Comparison of ENCODE assay signal across 8 mouse cellular contexts in genomic region chr7:13038621-13039169, GRCm38 (mm10). TPM values are rescaled to one million over a fixed set of nuclear protein-coding genes. Genes with fewer than 3 reads are reported as not detected.
DNase-seq lines count a peak whose midpoint lies in the region; ATAC-seq and TF ChIP-seq lines count a peak whose summit lies in the region.

No protein-coding gene starts in this region.

- H3K36me3 ChIP-seq in heart, adult 2 months (ENCODE audit: control insufficient read depth, insufficient read depth, low read length): no peaks in the 10 kb centered on the region; the same call in 1 of the 2 replicates
- H3K36me3 ChIP-seq in hindbrain, embryonic 16.5 days (ENCODE audit: control insufficient read depth, insufficient read depth, low read length): peaks cover 16% of the 10 kb centered on the region
- H3K36me3 ChIP-seq in liver, embryonic 14.5 days (replicated peaks; ENCODE audit: control insufficient read depth, insufficient read depth, low read depth): peaks cover 12% of the 10 kb centered on the region
- no peaks in the 10 kb centered on the region for H3K36me3 ChIP-seq in splenic B cell, adult 2 months (ENCODE audit: control insufficient read depth, insufficient read depth, low read length, poor library complexity, severe bottlenecking)

- peak overlapping the region; percentile 97 for H3K9ac ChIP-seq in heart, adult 2 months (ENCODE audit: low read depth, low read length)
- H3K9ac ChIP-seq in hindbrain, embryonic 16.5 days (ENCODE audit: low read depth, low read length): peak overlapping the region; percentile 96
- H3K9ac ChIP-seq in liver, embryonic 14.5 days (replicated peaks): peak overlapping the region; percentile 97

- TF ChIP-seq EP300 in heart, adult 2 months (IDR thresholded peaks at IDR 0.05; ENCODE audit: insufficient read depth, low read depth, low read length): no peak
- no peak for TF ChIP-seq EP300 in liver, embryonic 14.5 days (IDR thresholded peaks at IDR 0.05; ENCODE audit: low read depth)

- H3K79me2 ChIP-seq in heart, adult 2 months (replicated peaks; ENCODE audit: control insufficient read depth, insufficient read depth, low read length): no peaks in the 10 kb centered on the region

- intact Hi-C loops in heart, adult 2 months (cut with DNase I): loop anchor here (2.0 to 10.0 kb wide), 4 partner anchors 16 to 564 kb away; partner anchors contain the start of genes Mzf1, Rps5, Zfp110 and Zfp606

- peak overlapping the region; percentile 100 for H3K27ac ChIP-seq in heart, adult 2 months
- H3K27ac ChIP-seq in hindbrain, embryonic 16.5 days (ENCODE audit: low read depth, low read length): peak overlapping the region; percentile 100
- H3K27ac ChIP-seq in liver, embryonic 14.5 days: peak overlapping the region; percentile 90

- H3K27me3 ChIP-seq in heart, adult 2 months (ENCODE audit: control insufficient read depth, insufficient read depth, low read length): peaks cover 6% of the 10 kb centered on the region
- H3K27me3 ChIP-seq in hindbrain, embryonic 16.5 days (replicated peaks; ENCODE audit: control insufficient read depth, insufficient read depth, low read length): peaks cover 8% of the 10 kb centered on the region
- peaks cover 15% of the 10 kb centered on the region for H3K27me3 ChIP-seq in liver, embryonic 14.5 days (ENCODE audit: control insufficient read depth, insufficient read depth, low read length)
- H3K27me3 ChIP-seq in splenic B cell, adult 2 months (ENCODE audit: control insufficient read depth, insufficient read depth, low read length, poor library complexity, severe bottlenecking): no peaks in the 10 kb centered on the region

- peak overlapping the region; percentile 83 for H3K4me2 ChIP-seq in hindbrain, embryonic 16.5 days (ENCODE audit: low read length)
- H3K4me2 ChIP-seq in liver, embryonic 14.5 days (ENCODE audit: low read depth): peak overlapping the region; percentile 90

- H3K9me3 ChIP-seq in hindbrain, embryonic 16.5 days (ENCODE audit: control insufficient read depth, low read length): no peaks in the 10 kb centered on the region
- no peaks in the 10 kb centered on the region for H3K9me3 ChIP-seq in liver, embryonic 14.5 days (ENCODE audit: control insufficient read depth, low read length)

- no peak for TF ChIP-seq CTCF in heart, adult 2 months (IDR thresholded peaks at IDR 0.05)
- TF ChIP-seq CTCF in liver, embryonic 14.5 days (IDR thresholded peaks at IDR 0.05; ENCODE audit: low read depth): no peak

- no peak for TF ChIP-seq POLR2A in heart, adult 2 months (IDR thresholded peaks at IDR 0.05; ENCODE audit: insufficient read depth, low read depth, low read length)

- 6% methylated on average over 15 of the region's 15 CpGs for WGBS in heart, adult 2 months
- 20% methylated on average over 15 of the region's 15 CpGs for WGBS in hindbrain, embryonic 16.5 days
- WGBS in liver, embryonic 14.5 days (ENCODE audit: insufficient replicate concordance): 10% methylated on average over 15 of the region's 15 CpGs

- peak overlapping the region; percentile 100 for H3K4me3 ChIP-seq in heart, adult 2 months
- peak overlapping the region; percentile 77 for H3K4me3 ChIP-seq in hindbrain, embryonic 16.5 days (ENCODE audit: low read length)
- peak overlapping the region; percentile 74 to 94 for H3K4me3 ChIP-seq in liver, embryonic 14.5 days (ENCODE audit: insufficient read depth in 1 of 2, low read depth in 2 of 2, low read length in 2 of 2)

- DNase-seq in heart, adult 2 months: no peak
- DNase-seq in heart, adult 8-10 months (ENCODE audit: low spot score): no peak
- peak; percentile 60 for DNase-seq in brain, adult 2 months (ENCODE audit: low read depth, low spot score)
- DNase-seq in liver, embryonic 14.5 days (ENCODE audit: low read depth in 3 of 3, low spot score in 3 of 3): no peak
- peak; percentile 33 for DNase-seq in splenic B cell, adult 2 months (ENCODE audit: low read depth, low spot score)
- no peak for DNase-seq in layer of hippocampus, postnatal 36 days
- no peak for DNase-seq in gastrocnemius, postnatal 25 days

- ATAC-seq in hindbrain, embryonic 16.5 days: no peak
- ATAC-seq in liver, embryonic 14.5 days (ENCODE audit: insufficient read depth): no peak

- peaks cover 9% of the 10 kb centered on the region for H3K4me1 ChIP-seq in heart, adult 2 months (ENCODE audit: control insufficient read depth, insufficient read depth, low read length)
- H3K4me1 ChIP-seq in hindbrain, embryonic 16.5 days (ENCODE audit: control insufficient read depth, insufficient read depth, low read depth, low read length): peaks cover 31% of the 10 kb centered on the region
- H3K4me1 ChIP-seq in liver, embryonic 14.5 days (replicated peaks; ENCODE audit: control insufficient read depth in 2 of 2, insufficient read depth in 2 of 2, low read length in 1 of 2): peaks cover 18 to 27% of the 10 kb centered on the region in 2 experiments

RNA-seq across cellular contexts. Expression of gene Ube2m, which starts 0.6 kb away (rescaled TPM):
- total RNA-seq in heart, adult 2 months (2021): 100 to 1,000 TPM; 169 to 201 TPM
- 242 and 328 TPM in 2 replicates for polyA plus RNA-seq in heart, adult 2 months (2012; rRNA removed)
- total RNA-seq in heart, adult 8-10 months (2022): 100 to 1,000 TPM; 204 to 216 (median 210) TPM
- polyA plus RNA-seq in hindbrain, embryonic 16.5 days (2015; fragmentation: Nextera tagmentation; extraction: Ambion mirVana): 41.3 and 64.6 TPM in 2 replicates
- polyA plus RNA-seq in liver, embryonic 14.5 days (2012; rRNA removed): 89.9 and 100 TPM in 2 replicates
- polyA plus RNA-seq in liver, embryonic 14.5 days (2014; fragmentation: Nextera tagmentation; extraction: Ambion mirVana): 80.7 and 92.2 TPM in 2 replicates
- 100 to 1,000 TPM; 193 TPM for total RNA-seq in layer of hippocampus, postnatal 36 days (2021)
- total RNA-seq in gastrocnemius, postnatal 25 days (2021): 100 to 1,000 TPM; 132 to 138 TPM

RNA-seq across cellular contexts. Expression of gene Chmp2a, which starts 4.1 kb away (rescaled TPM):
- 100 to 1,000 TPM; 137 to 139 TPM for total RNA-seq in heart, adult 2 months (2021)
- polyA plus RNA-seq in heart, adult 2 months (2012; rRNA removed): 66.1 and 99.2 TPM in 2 replicates
- total RNA-seq in heart, adult 8-10 months (2022): 100 to 1,000 TPM; 142 to 153 (median 147) TPM
- polyA plus RNA-seq in hindbrain, embryonic 16.5 days (2015; fragmentation: Nextera tagmentation; extraction: Ambion mirVana): 174 TPM in 2 replicates
- polyA plus RNA-seq in liver, embryonic 14.5 days (2012; rRNA removed): 42.5 and 92.3 TPM in 2 replicates
- polyA plus RNA-seq in liver, embryonic 14.5 days (2014; fragmentation: Nextera tagmentation; extraction: Ambion mirVana): 133 and 136 TPM in 2 replicates
- total RNA-seq in layer of hippocampus, postnatal 36 days (2021): 100 to 1,000 TPM; 137 to 146 TPM
- total RNA-seq in gastrocnemius, postnatal 25 days (2021): 10 to 100 TPM; 76.1 to 89.9 TPM

RNA-seq across cellular contexts. Expression of gene Mzf1, which starts 15.9 kb away (rescaled TPM):
- under 1 TPM; 0.45 to 0.50 TPM for total RNA-seq in heart, adult 2 months (2021)
- polyA plus RNA-seq in heart, adult 2 months (2012; rRNA removed): 0.47 and 0.59 TPM in 2 replicates
- total RNA-seq in heart, adult 8-10 months (2022): under 1 TPM; 0.19 to 0.60 (median 0.29) TPM
- polyA plus RNA-seq in hindbrain, embryonic 16.5 days (2015; fragmentation: Nextera tagmentation; extraction: Ambion mirVana): 9.3 and 9.7 TPM in 2 replicates
- polyA plus RNA-seq in liver, embryonic 14.5 days (2012; rRNA removed): 0.54 and 0.80 TPM in 2 replicates
- 0.14 and 0.27 TPM in 2 replicates for polyA plus RNA-seq in liver, embryonic 14.5 days (2014; fragmentation: Nextera tagmentation; extraction: Ambion mirVana)
- 10 to 100 TPM; 14.3 to 17.6 TPM for total RNA-seq in layer of hippocampus, postnatal 36 days (2021)
- under 1 TPM; 0.54 to 0.75 TPM for total RNA-seq in gastrocnemius, postnatal 25 days (2021)

RNA-seq across cellular contexts. Expression of gene Zbtb45, which starts 28.9 kb away (rescaled TPM):
- total RNA-seq in heart, adult 2 months (2021): 1 to 10 TPM; 6.8 to 9.3 TPM
- polyA plus RNA-seq in heart, adult 2 months (2012; rRNA removed): 8.6 and 14.1 TPM in 2 replicates
- total RNA-seq in heart, adult 8-10 months (2022): 10 to 100 TPM in 1 of 4 experiments, 1 to 10 TPM in 3; 6.9 to 11.3 (median 7.2) TPM
- 38.3 and 41.4 TPM in 2 replicates for polyA plus RNA-seq in hindbrain, embryonic 16.5 days (2015; fragmentation: Nextera tagmentation; extraction: Ambion mirVana)
- 9.8 and 10.9 TPM in 2 replicates for polyA plus RNA-seq in liver, embryonic 14.5 days (2012; rRNA removed)
- 10.5 and 13.4 TPM in 2 replicates for polyA plus RNA-seq in liver, embryonic 14.5 days (2014; fragmentation: Nextera tagmentation; extraction: Ambion mirVana)
- 10 to 100 TPM; 33.6 to 37.8 TPM for total RNA-seq in layer of hippocampus, postnatal 36 days (2021)
- total RNA-seq in gastrocnemius, postnatal 25 days (2021): 1 to 10 TPM; 2.7 to 4.9 TPM

RNA-seq across cellular contexts. Expression of gene Trim28, which starts 39.8 kb away (rescaled TPM):
- total RNA-seq in heart, adult 2 months (2021): 10 to 100 TPM; 83.8 to 86.0 TPM
- polyA plus RNA-seq in heart, adult 2 months (2012; rRNA removed): 139 and 195 TPM in 2 replicates
- 10 to 100 TPM; 77.8 to 92.6 (median 83.6) TPM for total RNA-seq in heart, adult 8-10 months (2022)
- polyA plus RNA-seq in hindbrain, embryonic 16.5 days (2015; fragmentation: Nextera tagmentation; extraction: Ambion mirVana): 165 and 195 TPM in 2 replicates
- 119 and 138 TPM in 2 replicates for polyA plus RNA-seq in liver, embryonic 14.5 days (2012; rRNA removed)
- polyA plus RNA-seq in liver, embryonic 14.5 days (2014; fragmentation: Nextera tagmentation; extraction: Ambion mirVana): 93.4 and 111 TPM in 2 replicates
- 100 to 1,000 TPM; 235 to 241 TPM for total RNA-seq in layer of hippocampus, postnatal 36 days (2021)
- total RNA-seq in gastrocnemius, postnatal 25 days (2021): 10 to 100 TPM; 59.1 to 60.7 TPM

Comparison
In these comparisons a context has a peak if more than half of its experiments do, and no peak if none do; other contexts are left out.
1. DNase-seq: peak in brain, adult 2 months (single experiment) and splenic B cell, adult 2 months (single experiment); none in heart, adult 2 months (0 of 2), heart, adult 8-10 months (single experiment), liver, embryonic 14.5 days (0 of 3), layer of hippocampus, postnatal 36 days (0 of 2) and gastrocnemius, postnatal 25 days (single experiment).
2. RNA of gene Mzf1, which starts 15.9 kb away (total RNA-seq): 14.3 to 17.6 TPM in layer of hippocampus, postnatal 36 days; 0.54 to 0.75 TPM in gastrocnemius, postnatal 25 days, 0.45 to 0.50 TPM in heart, adult 2 months and 0.19 to 0.60 TPM in heart, adult 8-10 months; every median in the first group is over 4 times any median in the second.
3. Peak in every context shown above with its lines, with median percentiles within 50 percentile points of each other: H3K27ac ChIP-seq, H3K4me3 ChIP-seq and H3K9ac ChIP-seq.